In the genomic region with DNA sequence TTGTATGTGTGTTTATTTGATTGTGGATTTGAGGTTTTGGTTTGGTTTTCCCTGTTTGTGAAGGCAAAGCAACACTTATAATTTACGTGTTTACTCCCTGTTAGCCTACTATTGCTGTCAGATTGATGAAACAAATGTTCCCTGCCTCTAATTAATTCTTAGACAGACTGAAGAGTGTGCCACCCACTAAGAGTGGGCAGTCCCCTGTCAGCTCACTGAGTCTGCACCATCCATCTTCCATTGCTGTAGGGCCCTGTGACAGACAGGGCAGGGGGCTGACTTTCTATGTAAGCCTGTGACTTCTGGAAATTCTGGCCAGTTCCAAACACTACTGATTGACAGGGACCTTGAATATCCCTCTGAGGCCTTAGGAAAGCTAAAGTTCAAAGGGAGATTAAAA, we compare ENCODE assay signal across 32 mouse cellular contexts. TPM values are rescaled to one million over a fixed set of nuclear protein-coding genes. Genes with fewer than 3 reads are reported as not detected.
"Had no signal": no experiment of that assay in that cellular context is flagged by ENCODE, and none has a peak within 500 bp of the region (broad histone marks: within the 10 kb centered on the region; RNA-seq: fewer than 3 reads in every experiment).

No protein-coding gene starts in this region.

- H3K9ac ChIP-seq: heart, embryonic 13.5 days; heart, embryonic 15.5 days; hindbrain, embryonic 13.5 days; intestine, embryonic 15.5 days; limb, embryonic 12.5 days; liver, embryonic 13.5 days; liver, embryonic 15.5 days; liver, postnatal 0 days had no signal

- H3K36me3 ChIP-seq: heart, embryonic 13.5 days; heart, embryonic 15.5 days; hindbrain, embryonic 13.5 days; intestine, embryonic 15.5 days; limb, embryonic 10.5 days; limb, embryonic 12.5 days; liver, embryonic 13.5 days; liver, embryonic 15.5 days had no signal

- ATAC-seq: forebrain, embryonic 16.5 days; inflammation-experienced regulatory T-cells, adult 6 months; intestine, embryonic 15.5 days; intestine, postnatal 0 days; liver, postnatal 0 days had no signal

- H3K4me3 ChIP-seq: gastrocnemius, adult 2 months; heart, adult 2 months; heart, embryonic 13.5 days; heart, embryonic 15.5 days; hindbrain, embryonic 13.5 days; intestine, embryonic 15.5 days; left cerebral cortex, adult 2 months; limb, embryonic 10.5 days; limb, embryonic 12.5 days; liver, embryonic 13.5 days; liver, embryonic 15.5 days had no signal

- H3K4me2 ChIP-seq: heart, embryonic 11.5 days; heart, embryonic 13.5 days; heart, embryonic 15.5 days; hindbrain, embryonic 13.5 days; intestine, embryonic 15.5 days; limb, embryonic 12.5 days; liver, embryonic 11.5 days; liver, embryonic 13.5 days; liver, embryonic 15.5 days had no signal

- H3K4me1 ChIP-seq: heart, embryonic 13.5 days; heart, embryonic 15.5 days; hindbrain, embryonic 13.5 days; intestine, embryonic 15.5 days; limb, embryonic 10.5 days; limb, embryonic 12.5 days; liver, embryonic 13.5 days; liver, embryonic 15.5 days had no signal

- H3K9me3 ChIP-seq: heart, embryonic 13.5 days; heart, embryonic 15.5 days; hindbrain, embryonic 13.5 days; intestine, embryonic 15.5 days; limb, embryonic 10.5 days; limb, embryonic 12.5 days; liver, embryonic 13.5 days; liver, embryonic 15.5 days had no signal

- H3K27ac ChIP-seq: gastrocnemius, adult 2 months; heart, adult 2 months; heart, embryonic 13.5 days; heart, embryonic 15.5 days; hindbrain, embryonic 13.5 days; intestine, embryonic 15.5 days; left cerebral cortex, adult 2 months; limb, embryonic 10.5 days; limb, embryonic 12.5 days; liver, embryonic 13.5 days; liver, embryonic 15.5 days had no signal

- H3K27me3 ChIP-seq: heart, embryonic 15.5 days; hindbrain, embryonic 13.5 days; intestine, embryonic 15.5 days; liver, embryonic 13.5 days; liver, embryonic 15.5 days had no signal

- DNase-seq: gastrocnemius, adult 2 months; gastrocnemius, postnatal 10 days; gastrocnemius, postnatal 25 days; heart, adult 2 months; heart, postnatal 4 days; kidney, adult 18-20 months; kidney, adult 8-10 months; kidney, postnatal 10 days; kidney, postnatal 25 days; kidney, postnatal 4 days; liver; liver, embryonic 13.5 days; liver, postnatal 0 days had no signal

RNA-seq across cellular contexts. Expression of gene Cxcl13, which starts 19.5 kb away (rescaled TPM):
- total RNA-seq: gastrocnemius, postnatal 10 days; gastrocnemius, postnatal 25 days; gastrocnemius, postnatal 4 days; granulocyte monocyte progenitor cell, adult 5-6 weeks; layer of hippocampus, postnatal 25 days; left cerebral cortex, adult 2 months; left cerebral cortex, postnatal 14 days; left cerebral cortex, postnatal 36 days had no signal
- polyA plus RNA-seq: forebrain, embryonic 16.5 days; frontal cortex, adult 2 months had no signal
